Mouse (Mus musculus) heart, adult 2 months (tissue): ENCODE measurements at regions not wholly inside any gene's neighbourhood (a gene's known extent, or its start where the extent isn't known, plus 50 kb on each side); places are given as distances from the start of the nearest gene placed in this dataset.

Source experiments
- CTCF ChIP-seq: fragments of 200-600 bp; IDR thresholded peaks from 2 replicates; pipeline ENCODE4 v1.8.1; 2022; ENCODE audit warnings: antibody characterized with exemption, mild to moderate bottlenecking, moderate library complexity
- POLR2A ChIP-seq: fragments of 200-500 bp; IDR thresholded peaks from 2 replicates; pipeline ENCODE4 v1.6.1; 2011; ENCODE audit warnings: mild to moderate bottlenecking, low read depth, low read length, control low read depth; ENCODE audit not compliant: insufficient read depth

GRCm38 (mm10) chr16:5483337-5483736 lies 227.6 kb upstream of the Eef2kmt start:
- TF ChIP-seq CTCF (no peak), POLR2A (no peak)
